Mouse (Mus musculus): ENCODE results near the gene Etfdh.
A peak's percentile ranks its signal among the peaks of the same experiment; 100 is the strongest.

The Etfdh gene

GRCm38 (mm10) chr3:79576865-79577264 is 52.4 kb downstream of the Etfdh start:
- DNase-seq = no peak

GRCm38 (mm10) chr3:79576468-79576816 is 52.9 kb downstream of the Etfdh start:
- no peak for DNase-seq

- DNase-seq = peak; percentile 45
These were observed 53.5 kb downstream of the Etfdh start for GRCm38 (mm10) chr3:79575576-79576467.

GRCm38 (mm10) chr3:79574336-79574735 is 55.0 kb downstream of the Etfdh start:
- peak; percentile 73 for DNase-seq

- peak; percentile 57 for DNase-seq
These were observed 55.9 kb downstream of the Etfdh start for GRCm38 (mm10) chr3:79573376-79573775.

GRCm38 (mm10) chr3:79572399-79572798 is 56.9 kb downstream of the Etfdh start:
- peak; percentile 89 for DNase-seq

- DNase-seq = peak; percentile 14
These were observed 60.0 kb downstream of the Etfdh start for GRCm38 (mm10) chr3:79569351-79569681.

- DNase-seq = peak; percentile 65
These were observed 60.5 kb downstream of the Etfdh start for GRCm38 (mm10) chr3:79568629-79569350.

GRCm38 (mm10) chr3:79567703-79568362 is 61.5 kb downstream of the Etfdh start, which contains the start of gene Fnip2:
Gene Fnip2, minus strand, starts transcription at chr3:79567796.
- peak; percentile 100 for DNase-seq

- DNase-seq = no peak
These were observed 62.3 kb downstream of the Etfdh start for GRCm38 (mm10) chr3:79566716-79567691.

GRCm38 (mm10) chr3:79564875-79565606 is 64.3 kb downstream of the Etfdh start:
- peak; percentile 93 for DNase-seq

GRCm38 (mm10) chr3:79563511-79563910 is 65.8 kb downstream of the Etfdh start:
- DNase-seq = peak; percentile 86

- DNase-seq = peak; percentile 74
These were observed 67.2 kb downstream of the Etfdh start for GRCm38 (mm10) chr3:79561784-79562715.

- DNase-seq = no peak
These were observed 68.7 kb downstream of the Etfdh start for GRCm38 (mm10) chr3:79560555-79560954.

GRCm38 (mm10) chr3:79559773-79560045 is 69.6 kb downstream of the Etfdh start:
- no peak for DNase-seq

GRCm38 (mm10) chr3:79559021-79559772 is 70.1 kb downstream of the Etfdh start:
- DNase-seq = peak; percentile 97

GRCm38 (mm10) chr3:79555061-79555460 is 74.2 kb downstream of the Etfdh start:
- DNase-seq = no peak
